Mouse (Mus musculus): ENCODE measurements around the gene Cdk5rap2. TPM values are rescaled to one million over a fixed set of nuclear protein-coding genes. Genes with fewer than 3 reads are reported as not detected.

Cdk5rap2 gene
- 10 to 100 TPM; 49.7 to 56.4 TPM for total RNA-seq (2021)
- long read RNA-seq, experiment 1, partial matches to known transcripts = 40 of 46 reads
- long read RNA-seq, experiment 1, other reads (novel, unspliced or antisense) = 6 of 46 reads
- long read RNA-seq, experiment 2, full-length matches to known transcripts = 1 of 58 reads
- long read RNA-seq, experiment 2, partial matches to known transcripts = 44 of 58 reads
- long read RNA-seq, experiment 2, other reads (novel, unspliced or antisense) = 13 of 58 reads

DNA sequence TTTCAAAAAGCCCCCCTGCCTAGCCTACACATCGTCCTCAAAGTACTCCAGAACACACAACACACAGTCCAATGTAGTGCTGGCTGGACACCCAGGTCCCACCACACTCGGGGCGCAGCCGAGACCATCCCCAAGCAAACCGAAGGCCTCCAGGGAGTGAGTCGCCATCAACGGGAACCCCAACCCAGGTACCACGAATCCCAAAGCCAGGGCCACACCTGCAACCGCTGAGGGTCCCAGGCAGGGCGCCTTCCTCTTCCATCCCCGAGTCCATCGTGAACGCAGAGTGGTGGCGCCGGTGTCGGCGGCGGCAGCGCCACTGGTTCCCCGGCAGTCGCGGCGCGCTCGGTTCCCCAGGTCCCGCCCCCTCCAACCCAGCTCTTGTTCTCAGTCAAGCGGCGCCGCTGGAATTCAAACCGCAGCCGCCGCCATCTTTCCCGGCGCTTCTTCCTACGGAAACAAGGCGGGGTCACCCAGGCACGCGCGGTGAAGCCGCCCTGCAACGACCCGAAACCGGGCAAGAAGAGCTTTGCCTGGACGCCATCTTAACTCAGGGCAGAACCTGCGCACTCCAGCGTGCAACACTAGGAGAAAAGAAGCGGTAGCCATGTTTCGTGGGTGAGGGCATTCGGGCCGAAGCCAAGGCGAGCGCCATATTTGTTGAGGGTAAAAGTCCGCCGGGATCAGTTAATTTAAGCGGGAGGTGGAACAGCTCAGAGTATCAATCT, at the start of gene Cdk5rap2:
TSS of gene Cdk5rap2 (minus strand) at position 450 of the 728 bp plus-strand sequence.
- DNase-seq (ENCODE audit: low spot score in 2 of 2) = peak; percentile 92 to 93

DNA sequence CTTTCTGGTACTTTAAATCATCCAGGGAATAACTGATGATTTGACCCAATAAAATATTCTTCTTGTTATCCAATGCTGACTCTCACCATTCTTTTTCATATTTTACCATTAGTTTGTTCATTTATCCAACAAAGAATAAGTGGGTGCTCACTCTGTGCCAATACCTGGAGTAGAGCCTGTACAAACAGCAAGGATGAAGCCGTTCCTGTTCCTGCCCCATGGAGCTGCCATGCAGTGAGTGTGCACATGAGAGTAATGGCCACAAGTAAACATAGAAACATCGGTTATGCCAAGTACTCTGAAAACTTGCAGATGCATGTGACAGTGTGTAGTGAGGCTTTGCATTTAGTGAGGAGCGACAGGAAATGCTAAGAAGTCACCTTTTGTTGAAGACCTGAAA, 41.9 kb upstream of the Cdk5rap2 start:
- no peak for DNase-seq (ENCODE audit: low spot score in 2 of 2)

DNA sequence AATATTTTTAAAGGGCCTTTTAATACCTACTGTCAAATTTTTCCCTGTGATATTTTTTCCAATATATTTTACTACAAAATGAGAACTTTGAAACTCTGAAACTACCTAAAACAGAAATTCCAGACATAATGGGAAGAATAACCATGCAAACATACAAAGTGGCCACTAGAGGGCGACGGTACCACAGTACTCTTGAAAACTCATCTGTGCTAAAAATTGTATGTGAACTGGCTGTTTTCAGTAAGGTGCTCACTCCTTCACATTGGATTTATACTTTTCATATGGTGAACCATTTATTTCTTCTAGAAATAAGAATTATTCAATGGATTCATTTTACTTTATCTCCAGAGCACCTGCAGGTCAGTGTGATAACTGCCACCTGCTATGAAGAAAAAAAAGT, 41.5 kb upstream of the Cdk5rap2 start:
- no peak for DNase-seq (ENCODE audit: low spot score in 2 of 2)

DNA sequence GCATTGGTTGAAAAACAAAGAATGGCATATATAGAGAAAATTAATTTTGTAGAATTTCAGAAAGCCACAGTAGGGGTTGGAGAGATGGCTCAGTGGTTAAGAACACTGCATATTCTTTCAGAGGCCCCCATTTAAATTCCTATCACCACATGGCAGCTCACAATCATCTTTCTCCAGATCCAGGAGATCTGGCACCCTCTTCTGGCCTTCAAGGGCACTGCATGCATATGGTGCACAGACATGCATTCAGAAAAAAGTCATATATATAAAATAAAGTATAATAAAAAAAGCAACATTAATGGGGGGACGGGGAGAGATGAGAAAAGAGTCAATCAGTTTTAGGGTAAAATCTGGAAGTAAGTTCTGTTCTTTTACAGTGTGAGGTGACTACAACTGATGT, 39.4 kb upstream of the Cdk5rap2 start:
- no peak for DNase-seq (ENCODE audit: low spot score in 2 of 2)

DNA sequence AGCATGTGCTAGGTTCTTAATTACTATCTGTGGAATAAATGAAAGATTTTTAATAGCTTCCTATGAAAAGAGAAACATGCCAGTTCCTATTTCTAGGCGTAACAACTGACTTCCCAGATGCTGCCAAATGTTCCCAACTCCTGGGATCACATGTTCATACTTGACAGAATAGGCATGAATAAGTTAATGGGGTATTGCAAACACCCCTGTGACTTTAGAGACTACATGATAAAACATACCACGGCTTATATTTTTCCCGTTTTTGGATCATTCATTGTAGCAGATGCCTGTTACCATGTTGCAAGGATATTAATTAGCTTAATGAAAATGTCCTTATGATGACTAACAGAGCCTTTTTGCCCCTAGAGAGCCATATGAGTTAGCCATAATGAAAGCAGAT, 36.5 kb upstream of the Cdk5rap2 start:
- no peak for DNase-seq (ENCODE audit: low spot score in 2 of 2)

DNA sequence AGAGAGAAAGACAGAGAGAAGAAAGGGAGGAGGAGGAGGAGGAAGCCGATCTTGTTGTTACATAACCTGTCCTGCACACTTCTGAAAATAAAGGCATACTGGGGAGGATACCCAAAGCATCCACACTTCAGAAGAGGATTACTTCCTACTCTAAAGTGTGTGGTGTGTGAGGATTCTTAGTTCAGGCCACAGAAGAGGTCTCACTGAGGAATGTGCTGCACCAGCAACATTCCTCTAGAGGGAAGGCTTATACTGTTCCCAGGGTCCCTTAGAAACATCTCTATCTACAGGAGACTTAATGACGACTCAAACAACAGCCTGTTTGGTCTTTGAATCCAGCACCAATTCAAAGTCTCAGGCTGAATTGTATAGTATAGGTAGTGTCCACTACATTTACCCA, 10.0 kb upstream of the Cdk5rap2 start:
- no peak for DNase-seq (ENCODE audit: low spot score in 2 of 2)

DNA sequence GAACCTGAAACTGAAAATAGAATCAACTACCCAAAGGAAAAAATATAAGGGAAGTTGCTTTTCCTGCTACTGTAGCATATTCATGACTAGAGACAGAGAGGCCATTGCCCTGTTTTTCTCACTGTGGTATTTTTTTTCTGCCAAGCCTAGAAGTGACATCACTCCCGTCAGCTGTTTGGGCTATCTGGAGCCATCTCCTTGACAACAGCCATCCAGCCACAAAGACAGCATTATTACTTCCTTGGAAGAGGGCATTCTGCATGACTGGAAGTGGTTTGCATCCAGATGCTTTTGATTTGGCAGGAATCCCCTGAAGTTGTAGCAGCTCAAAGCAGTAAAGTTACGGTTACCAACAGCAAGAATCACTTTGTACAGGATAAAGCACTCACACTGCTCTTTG, 1.9 kb upstream of the Cdk5rap2 start:
- no peak for DNase-seq (ENCODE audit: low spot score in 2 of 2)

DNA sequence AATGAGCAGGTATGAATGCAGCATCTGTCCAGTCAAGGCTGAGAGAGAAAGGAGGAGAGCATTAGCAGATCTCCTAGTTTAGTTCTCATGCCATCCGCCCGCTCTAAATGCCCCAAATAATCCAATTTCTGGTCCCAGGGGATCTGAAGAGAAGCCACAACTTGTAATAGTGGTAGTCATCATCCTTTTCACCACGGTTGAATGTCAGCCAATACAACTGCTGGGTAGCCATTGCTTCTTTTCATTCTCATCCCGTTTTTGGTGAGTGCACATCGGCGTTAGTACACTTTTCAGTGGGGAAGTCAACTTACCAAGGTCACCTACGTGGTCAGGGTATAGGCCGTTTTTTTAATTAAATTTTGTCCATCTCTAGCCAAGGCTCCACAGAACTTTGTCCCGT, 787 bp downstream of the Cdk5rap2 start:
- DNase-seq (ENCODE audit: low spot score in 2 of 2) = no peak

DNA sequence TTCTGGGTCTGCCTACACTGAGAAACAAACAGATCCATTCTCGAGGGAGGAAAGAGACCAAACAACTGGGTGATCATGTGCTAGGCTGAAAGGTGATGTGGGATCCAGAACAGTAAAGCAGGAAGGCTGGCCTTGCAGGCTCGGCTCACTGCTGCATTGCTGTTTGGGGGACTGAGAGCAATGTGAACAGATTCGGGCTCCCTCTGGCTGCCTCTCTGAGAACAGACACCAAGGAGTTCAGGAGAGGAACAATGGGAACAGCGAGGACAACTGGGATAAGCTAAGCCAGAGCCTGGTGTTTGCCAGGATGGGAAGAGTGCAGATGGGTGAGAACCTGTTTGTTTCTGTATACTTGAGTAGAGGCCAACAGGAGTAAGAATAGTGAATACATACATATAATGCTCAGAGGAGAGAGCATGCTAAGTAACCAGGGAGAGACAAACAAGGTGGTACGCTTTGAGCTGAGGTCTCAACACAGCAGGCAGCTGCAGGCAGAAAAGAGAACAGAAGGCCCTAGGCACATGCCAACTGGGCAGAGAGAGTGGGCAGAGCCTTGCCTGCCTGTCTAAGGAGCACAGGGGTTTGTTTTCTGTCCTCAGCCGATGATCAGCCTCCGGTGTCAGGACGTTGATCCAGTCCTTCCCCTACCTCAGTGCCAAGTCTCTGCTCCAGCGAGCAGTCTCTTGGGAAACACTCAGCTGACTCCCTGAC, 8.0 kb downstream of the Cdk5rap2 start:
- DNase-seq (ENCODE audit: low spot score in 2 of 2) = no peak

DNA sequence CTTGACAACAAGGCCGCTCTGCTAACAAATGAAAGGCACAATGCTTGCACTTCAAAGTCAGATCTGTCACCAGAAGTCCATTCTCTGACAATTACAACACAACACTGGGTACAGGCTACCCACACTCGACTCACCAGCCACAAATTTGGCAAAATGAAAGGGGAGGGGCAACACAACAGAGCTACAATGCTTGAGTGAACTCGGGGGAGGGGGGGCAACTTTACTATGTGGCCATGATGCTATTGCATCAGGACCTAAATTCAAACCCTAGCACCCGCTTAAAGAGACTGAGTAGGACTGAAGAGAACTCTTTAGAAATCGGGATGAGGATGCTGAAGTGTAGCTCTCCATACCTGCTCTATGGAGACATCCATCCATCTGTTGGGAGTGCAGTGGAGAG, 10.8 kb downstream of the Cdk5rap2 start:
- no peak for DNase-seq (ENCODE audit: low spot score in 2 of 2)

DNA sequence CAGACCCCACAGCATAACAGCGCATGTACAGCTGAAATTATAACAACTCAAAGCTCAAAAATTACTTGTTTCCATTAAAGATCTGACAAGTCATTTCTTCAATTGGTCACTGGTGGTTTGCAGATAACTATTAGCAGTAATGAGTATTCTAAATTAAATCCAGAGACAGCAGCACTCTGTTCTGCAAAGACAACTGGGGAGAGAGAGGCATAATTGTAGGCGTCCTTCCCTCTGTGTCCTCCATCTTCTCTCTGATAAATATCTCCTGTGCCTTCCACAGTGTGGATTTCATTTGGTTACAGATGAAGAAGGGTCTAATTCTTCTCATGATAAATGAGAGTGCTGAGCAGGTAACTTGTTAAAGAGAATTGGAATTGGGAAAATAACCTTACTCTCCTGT, 11.2 kb downstream of the Cdk5rap2 start:
- DNase-seq (ENCODE audit: low spot score in 2 of 2) = no peak

DNA sequence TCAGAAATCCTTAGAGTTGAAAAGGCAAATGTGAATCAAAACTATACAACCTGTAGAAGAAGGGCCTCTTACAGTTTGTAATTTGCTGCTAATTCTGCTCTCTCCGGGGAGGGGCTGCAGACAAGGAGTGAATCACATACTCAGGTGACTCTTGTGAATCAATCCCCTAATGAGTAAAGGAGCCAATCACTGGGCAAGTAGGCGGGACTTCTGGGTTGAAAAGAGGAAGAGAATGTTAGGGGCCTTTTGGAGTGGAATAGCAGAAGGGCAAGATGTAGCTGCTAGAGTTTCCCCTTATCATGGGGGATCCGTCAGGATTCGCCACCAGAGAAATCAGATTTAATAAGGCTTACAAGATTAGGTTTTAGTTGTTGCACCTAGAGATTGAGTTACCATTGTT, 12.2 kb downstream of the Cdk5rap2 start:
- no peak for DNase-seq (ENCODE audit: low spot score in 2 of 2)

DNA sequence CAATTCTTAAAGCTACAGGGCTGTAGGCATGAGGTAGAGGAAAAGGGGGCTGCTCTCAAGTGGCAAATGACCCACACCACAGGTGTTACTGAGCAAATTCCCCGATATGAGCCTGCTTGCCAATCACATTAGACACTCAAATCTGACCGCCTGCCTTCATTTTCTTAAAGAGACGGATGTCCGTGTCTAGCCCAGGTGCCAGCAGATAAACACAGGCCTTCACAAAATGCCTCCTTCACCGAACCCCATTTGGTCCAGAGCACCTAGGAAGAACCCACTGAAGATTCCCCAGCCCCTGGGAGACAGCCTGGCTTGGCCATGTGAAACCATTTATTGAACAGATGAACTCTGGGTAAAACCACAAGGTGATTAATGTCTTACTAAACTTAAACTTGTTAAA, 13.5 kb downstream of the Cdk5rap2 start:
- DNase-seq (ENCODE audit: low spot score in 2 of 2) = no peak

DNA sequence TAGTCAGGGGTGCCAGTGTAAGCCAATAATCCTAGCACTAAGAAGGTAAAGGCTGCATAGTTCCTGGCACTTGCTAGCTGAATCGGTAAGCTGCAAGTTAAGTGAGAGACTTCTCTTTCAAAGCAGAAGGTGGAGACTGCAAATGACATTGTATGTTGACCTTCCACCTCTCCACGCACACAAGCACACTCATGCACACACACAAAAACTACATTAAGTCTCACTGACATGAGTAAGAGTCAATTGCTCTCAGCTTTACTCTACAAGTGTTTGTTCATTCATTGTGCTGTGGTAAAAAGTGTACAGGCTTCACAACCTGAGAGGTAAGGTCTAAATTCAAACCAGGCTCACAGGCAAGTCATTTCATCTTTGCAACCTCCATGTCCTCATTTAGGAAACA, 15.5 kb downstream of the Cdk5rap2 start:
- DNase-seq (ENCODE audit: low spot score in 2 of 2) = no peak

DNA sequence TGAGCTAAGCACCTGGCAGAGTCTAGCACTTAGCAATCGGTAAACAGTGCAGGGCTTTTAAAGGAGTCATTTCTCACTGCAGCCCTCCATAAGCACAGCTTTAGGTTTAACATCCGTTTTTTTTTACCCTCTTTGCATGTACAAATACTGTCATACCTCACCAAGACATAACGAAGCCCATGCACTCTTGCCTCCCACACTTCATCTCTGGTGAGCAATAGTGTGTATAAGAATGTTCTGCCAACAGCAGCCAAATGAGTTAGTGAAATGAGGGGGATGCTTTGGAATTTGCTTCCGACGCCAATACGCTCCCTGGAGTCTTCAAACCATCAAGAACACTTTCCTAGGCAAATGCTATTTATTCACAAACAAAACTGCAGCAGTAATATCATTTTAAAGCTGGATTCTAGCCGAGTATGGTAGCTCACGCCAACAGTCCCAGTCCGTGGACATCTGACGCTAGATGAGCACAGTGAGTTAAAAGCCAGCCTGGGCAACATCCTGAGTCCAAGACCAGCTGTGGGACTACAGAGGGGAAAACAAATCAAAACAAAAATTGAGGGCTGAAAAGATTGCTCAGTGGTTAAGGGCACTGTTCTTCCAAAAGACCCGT, 18.4 kb downstream of the Cdk5rap2 start:
- no peak for DNase-seq (ENCODE audit: low spot score in 2 of 2)

DNA sequence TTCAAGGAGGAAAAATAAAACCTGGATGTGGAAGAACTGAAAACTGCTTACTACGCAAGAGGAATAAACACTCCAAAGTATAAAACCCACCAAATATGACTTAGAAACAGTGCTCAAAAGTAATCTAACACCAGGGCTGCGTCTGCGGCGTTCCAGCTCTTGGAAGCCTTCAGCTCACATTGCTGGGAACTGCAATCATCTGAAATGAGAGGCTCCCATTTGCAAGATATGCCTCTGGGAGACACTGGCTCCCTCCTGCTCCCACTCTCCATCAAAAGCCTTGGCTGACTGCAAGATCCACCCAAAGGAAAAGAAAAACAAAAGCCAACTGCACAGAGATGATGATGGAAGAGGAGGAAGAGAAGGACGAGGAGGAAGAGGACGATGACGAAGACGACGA, 19.2 kb downstream of the Cdk5rap2 start:
- DNase-seq (ENCODE audit: low spot score in 2 of 2) = no peak

DNA sequence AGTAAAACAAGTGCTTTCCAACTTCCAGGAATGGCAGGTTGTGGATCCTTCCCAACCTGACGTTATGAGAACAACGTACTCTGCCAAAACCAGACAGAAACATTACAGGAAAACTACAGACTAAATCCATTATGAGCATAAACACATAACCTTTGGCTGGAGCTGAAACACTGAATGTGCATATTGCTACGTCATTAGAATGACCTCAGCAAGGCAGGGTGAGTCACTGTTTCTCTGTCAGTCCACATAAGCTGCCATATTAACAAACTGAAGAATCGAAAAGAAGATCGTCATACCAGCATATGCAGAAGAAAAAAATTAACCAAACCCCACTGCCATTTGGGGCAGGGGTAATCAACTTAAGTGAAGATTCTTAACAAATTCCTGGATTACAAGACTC, 24.0 kb downstream of the Cdk5rap2 start:
- DNase-seq (ENCODE audit: low spot score in 2 of 2) = no peak

DNA sequence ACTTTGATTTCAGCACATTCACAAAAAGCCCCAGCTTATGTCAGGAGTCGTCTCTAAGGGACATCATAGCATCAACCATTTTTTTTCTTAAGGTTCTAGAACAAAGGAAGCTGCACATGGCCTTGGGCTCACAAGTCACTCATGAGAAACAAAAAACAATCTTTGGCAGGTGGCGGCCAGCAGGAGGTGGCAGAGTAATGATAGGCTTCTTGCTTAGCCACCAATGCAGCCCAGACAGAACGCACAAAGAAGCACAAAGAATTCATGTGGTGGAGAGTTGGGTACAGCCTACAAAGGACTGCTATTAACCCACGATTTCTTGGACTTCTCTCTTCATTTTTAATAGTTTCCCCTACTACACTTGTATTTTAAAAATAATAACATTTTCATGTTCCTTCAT, 32.9 kb downstream of the Cdk5rap2 start:
- no peak for DNase-seq (ENCODE audit: low spot score in 2 of 2)

DNA sequence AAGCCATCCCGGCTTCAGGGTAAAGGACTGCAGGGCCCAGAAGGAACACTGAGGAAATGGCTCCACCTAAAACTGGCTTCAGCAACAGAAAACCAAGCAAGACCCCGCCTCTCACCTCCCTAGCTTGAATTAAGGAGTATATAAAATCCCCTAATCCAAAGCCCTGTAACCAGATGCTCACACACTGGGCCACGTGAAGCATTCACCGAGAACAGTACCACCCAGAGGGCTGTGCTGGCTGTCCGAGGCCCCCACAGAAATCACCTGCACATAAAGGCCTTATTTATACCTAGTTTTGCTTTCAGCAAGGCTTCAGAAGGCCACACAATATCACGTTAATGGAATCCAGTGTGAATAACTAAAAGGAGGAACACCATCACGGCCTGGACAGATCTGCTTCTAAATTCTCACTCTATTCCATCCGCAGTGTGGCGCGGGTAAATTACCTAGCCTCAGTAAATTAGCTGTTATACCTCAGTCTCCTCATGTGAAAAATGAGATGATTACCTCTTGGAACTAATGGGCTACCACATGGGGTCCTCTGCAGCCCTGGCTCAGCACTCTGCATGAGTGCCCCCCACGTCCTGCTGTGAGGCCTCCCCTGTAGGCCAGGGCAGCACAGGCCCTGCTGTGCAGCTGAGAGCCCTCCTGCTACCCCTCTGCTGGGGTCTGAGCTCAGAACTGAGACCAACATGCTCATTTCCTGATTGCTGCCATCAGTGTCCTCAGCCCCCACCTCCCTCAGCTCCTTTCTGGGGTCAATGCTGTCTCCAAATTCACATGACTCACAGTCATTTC, 45.0 kb downstream of the Cdk5rap2 start:
- no peak for DNase-seq (ENCODE audit: low spot score in 2 of 2)

DNA sequence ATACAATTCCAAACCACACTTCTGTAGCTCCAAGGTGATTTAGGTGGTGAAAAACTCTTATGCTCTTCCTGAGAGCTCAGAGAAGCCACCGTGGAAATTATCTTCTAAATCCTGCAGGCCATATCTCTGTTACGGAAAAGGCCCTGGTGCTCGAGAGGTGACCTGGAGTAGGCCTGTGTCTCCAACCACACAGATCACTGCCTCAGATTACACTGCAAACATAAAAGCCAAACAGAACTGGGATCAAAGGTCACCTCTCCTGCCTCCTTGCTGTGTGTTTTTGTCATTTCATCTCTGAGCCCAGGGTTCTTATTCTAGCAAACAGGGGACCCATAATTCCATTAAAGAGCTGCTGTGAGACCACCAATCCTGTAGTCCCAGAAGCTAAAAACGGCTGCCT, 48.9 kb downstream of the Cdk5rap2 start:
- DNase-seq (ENCODE audit: low spot score in 2 of 2) = no peak

DNA sequence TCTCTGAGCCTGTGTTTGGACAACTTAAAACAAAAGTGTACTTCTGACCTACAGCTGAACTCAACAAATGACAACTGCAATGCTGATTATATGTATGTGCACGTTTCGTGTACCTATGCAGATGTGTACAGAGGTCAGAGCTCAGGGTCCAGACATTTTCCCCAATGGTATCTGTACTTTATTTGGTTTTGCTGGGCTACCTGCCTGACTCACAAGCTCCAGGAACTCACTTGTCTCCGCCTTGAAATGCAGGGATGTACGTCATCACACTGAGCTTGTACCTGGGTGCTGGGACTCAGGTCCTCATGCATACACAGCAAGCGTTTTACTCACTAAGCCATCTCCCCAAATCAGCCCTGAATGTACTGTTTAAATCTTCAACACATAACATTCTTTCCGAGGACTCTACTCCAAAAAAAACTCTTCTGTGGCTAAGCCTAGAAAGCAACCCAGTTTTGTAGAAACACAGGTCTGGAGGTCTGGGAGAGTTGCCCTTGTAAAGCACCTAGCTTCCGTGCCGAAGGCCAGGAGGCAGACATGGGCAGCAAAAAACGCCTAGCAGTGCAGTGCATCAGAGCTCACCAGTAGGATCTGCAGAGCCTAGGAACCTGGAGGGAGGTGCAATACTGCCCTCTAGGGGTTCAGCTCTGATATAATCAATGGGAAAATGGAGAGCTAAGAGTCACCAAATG, 54.4 kb downstream of the Cdk5rap2 start:
- DNase-seq (ENCODE audit: low spot score in 2 of 2) = peak in 1 of 2 experiments; percentile 25

All from adrenal gland, postnatal 4 days (tissue).